Comparison of ENCODE assay signal across 8 mouse cellular contexts in the genomic region with DNA sequence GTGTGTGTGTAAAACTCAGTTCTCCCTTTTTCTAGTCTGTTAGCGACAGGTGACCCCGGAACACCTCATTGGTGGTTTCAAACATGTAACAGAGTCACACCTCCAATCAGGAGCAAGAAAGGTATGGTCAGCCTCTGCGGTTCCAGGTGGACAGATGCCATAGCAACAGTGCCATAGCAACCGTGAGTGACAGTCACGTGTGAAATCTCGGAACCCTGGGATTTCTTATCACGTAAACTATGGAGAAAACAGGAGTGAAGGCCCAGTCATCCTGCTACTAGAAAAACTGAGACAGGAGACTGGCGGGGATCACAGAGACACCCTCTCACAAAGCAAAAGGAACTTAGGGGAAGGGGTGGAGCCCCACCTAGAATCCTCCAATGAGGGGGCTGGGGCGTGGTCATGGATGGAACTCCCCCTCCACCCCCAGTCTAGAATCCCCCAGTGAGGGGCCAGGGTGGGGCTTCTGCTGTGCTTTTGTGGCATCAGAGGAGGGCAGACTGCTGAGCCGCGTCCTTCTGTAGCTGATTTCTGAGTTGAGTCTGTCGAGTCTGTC. TPM values are rescaled to one million over a fixed set of nuclear protein-coding genes. Genes with fewer than 3 reads are reported as not detected.
A peak's percentile ranks its signal among the peaks of the same experiment; 100 is the strongest.
DNase-seq lines count a peak whose midpoint lies in the region; ATAC-seq and TF ChIP-seq lines count a peak whose summit lies in the region.

No protein-coding gene starts in this region.

- H3K4me1 ChIP-seq in heart, embryonic 13.5 days: peaks cover 5% of the 10 kb centered on the region; the same call in 1 of the 2 replicates
- H3K4me1 ChIP-seq in forebrain, embryonic 11.5 days (replicated peaks; ENCODE audit: control insufficient read depth, insufficient read depth, low read length): peaks cover 2% of the 10 kb centered on the region; the same call in 1 of the 2 replicates
- no peaks in the 10 kb centered on the region for H3K4me1 ChIP-seq in lung, postnatal 0 days (ENCODE audit: insufficient read depth, low read depth, low read length)

- peaks cover 38% of the 10 kb centered on the region for H3K27me3 ChIP-seq in heart, embryonic 13.5 days (replicated peaks)
- H3K27me3 ChIP-seq in forebrain, embryonic 11.5 days (ENCODE audit: control insufficient read depth, insufficient read depth, low read length): no peaks in the 10 kb centered on the region
- no peaks in the 10 kb centered on the region for H3K27me3 ChIP-seq in lung, postnatal 0 days (replicated peaks; ENCODE audit: insufficient read depth, low read length)

- DNase-seq in heart, adult 9 months (ENCODE audit: low spot score in 2 of 2): no peak
- peak; percentile 93 for DNase-seq in brain, adult 2 months (ENCODE audit: low read depth, low spot score)
- peak; percentile 82 for DNase-seq in forebrain, embryonic 11.5 days (ENCODE audit: low spot score)
- DNase-seq in kidney, adult 9 months: peak; percentile 59
- peak; percentile 80 for DNase-seq in lung, postnatal 0 days (ENCODE audit: low spot score)
- DNase-seq in right cerebral cortex, postnatal 14 days: peak; percentile 64
- no peak for DNase-seq in adrenal gland, postnatal 25 days

- no peaks in the 10 kb centered on the region for H3K36me3 ChIP-seq in heart, embryonic 13.5 days
- no peaks in the 10 kb centered on the region for H3K36me3 ChIP-seq in forebrain, embryonic 11.5 days (ENCODE audit: control insufficient read depth, insufficient read depth, low read length)
- no peaks in the 10 kb centered on the region for H3K36me3 ChIP-seq in lung, postnatal 0 days (ENCODE audit: insufficient read depth, low read length)

- no peak for TF ChIP-seq EP300 in lung, postnatal 0 days (IDR thresholded peaks at IDR 0.05)

- no peak for TF ChIP-seq CTCF in lung, postnatal 0 days (IDR thresholded peaks at IDR 0.05)

- H3K4me2 ChIP-seq in heart, embryonic 13.5 days: peak overlapping the region; percentile 46
- peak overlapping the region; percentile 21; the same call in 1 of the 2 replicates for H3K4me2 ChIP-seq in forebrain, embryonic 11.5 days (ENCODE audit: low read depth, low read length, severe bottlenecking)
- no peak overlapping the region for H3K4me2 ChIP-seq in lung, postnatal 0 days (replicated peaks; ENCODE audit: low read depth, low read length)

- peak overlapping the region; percentile 61; the same call in 1 of the 2 replicates for H3K9ac ChIP-seq in heart, embryonic 13.5 days
- H3K9ac ChIP-seq in forebrain, embryonic 11.5 days (ENCODE audit: low read length): no peak overlapping the region; the same call in 1 of the 2 replicates
- no peak overlapping the region for H3K9ac ChIP-seq in lung, postnatal 0 days (replicated peaks; ENCODE audit: low read depth)

- no peaks in the 10 kb centered on the region for H3K9me3 ChIP-seq in heart, embryonic 13.5 days
- no peaks in the 10 kb centered on the region for H3K9me3 ChIP-seq in forebrain, embryonic 11.5 days (ENCODE audit: control insufficient read depth, low read length)
- no peaks in the 10 kb centered on the region for H3K9me3 ChIP-seq in lung, postnatal 0 days (ENCODE audit: low read length)

- peak overlapping the region; percentile 38 for H3K4me3 ChIP-seq in heart, embryonic 13.5 days
- H3K4me3 ChIP-seq in forebrain, embryonic 11.5 days (ENCODE audit: low read depth, low read length): peak overlapping the region; percentile 9; the same call in 1 of the 2 replicates
- H3K4me3 ChIP-seq in lung, postnatal 0 days (ENCODE audit: low read depth, low read length): no peak overlapping the region

- 3% methylated on average over 12 of the region's 12 CpGs for WGBS in heart, embryonic 13.5 days
- WGBS in forebrain, embryonic 11.5 days: 3% methylated on average over 12 of the region's 12 CpGs
- 9% methylated on average over 12 of the region's 12 CpGs for WGBS in lung, postnatal 0 days

- H3K27ac ChIP-seq in heart, embryonic 13.5 days (replicated peaks): no peak overlapping the region
- no peak overlapping the region for H3K27ac ChIP-seq in forebrain, embryonic 11.5 days (ENCODE audit: low read depth, low read length)
- H3K27ac ChIP-seq in lung, postnatal 0 days (ENCODE audit: low read length): no peak overlapping the region

- ATAC-seq in heart, embryonic 13.5 days (ENCODE audit: extremely low read depth, insufficient number of reproducible peaks, low FRiP score, low TSS enrichment): no peak
- ATAC-seq in forebrain, embryonic 11.5 days (replicated peaks; ENCODE audit: low FRiP score): peak; percentile 76
- peak; percentile 84 for ATAC-seq in lung, postnatal 0 days

RNA-seq across cellular contexts. Expression of a gene that starts 15.2 kb away (rescaled TPM):
- not detected in 2 replicates for polyA plus RNA-seq in heart, embryonic 13.5 days (2015; fragmentation: Nextera tagmentation; extraction: Ambion mirVana)
- 0.36 and 0.87 TPM in 2 replicates for polyA plus RNA-seq in forebrain, embryonic 11.5 days (2014; fragmentation: Nextera tagmentation; extraction: Ambion mirVana)
- polyA plus RNA-seq in lung, postnatal 0 days (2015; fragmentation: Nextera tagmentation; extraction: Ambion mirVana): 1.00 and 1.0 TPM in 2 replicates
- 0.15 TPM in 1 of 2 replicates, not detected in the other for total RNA-seq in adrenal gland, postnatal 25 days (2021)

RNA-seq across cellular contexts. Expression of a gene that starts 16.0 kb away (rescaled TPM):
- 3.8 and 4.5 TPM in 2 replicates for polyA plus RNA-seq in heart, embryonic 13.5 days (2015; fragmentation: Nextera tagmentation; extraction: Ambion mirVana)
- 13.3 and 15.9 TPM in 2 replicates for polyA plus RNA-seq in forebrain, embryonic 11.5 days (2014; fragmentation: Nextera tagmentation; extraction: Ambion mirVana)
- polyA plus RNA-seq in lung, postnatal 0 days (2015; fragmentation: Nextera tagmentation; extraction: Ambion mirVana): 6.0 and 6.3 TPM in 2 replicates
- total RNA-seq in adrenal gland, postnatal 25 days (2021): 18.3 and 21.7 TPM in 2 replicates

RNA-seq across cellular contexts. Expression of a gene that starts 23.3 kb away (rescaled TPM):
- 6.5 and 8.3 TPM in 2 replicates for polyA plus RNA-seq in heart, embryonic 13.5 days (2015; fragmentation: Nextera tagmentation; extraction: Ambion mirVana)
- polyA plus RNA-seq in forebrain, embryonic 11.5 days (2014; fragmentation: Nextera tagmentation; extraction: Ambion mirVana): 0.51 and 0.76 TPM in 2 replicates
- polyA plus RNA-seq in lung, postnatal 0 days (2015; fragmentation: Nextera tagmentation; extraction: Ambion mirVana): 6.4 and 7.3 TPM in 2 replicates
- total RNA-seq in adrenal gland, postnatal 25 days (2021): 8.9 and 10.4 TPM in 2 replicates

RNA-seq across cellular contexts. Expression of a gene that starts 27.9 kb away (rescaled TPM):
- polyA plus RNA-seq in heart, embryonic 13.5 days (2015; fragmentation: Nextera tagmentation; extraction: Ambion mirVana): 170 and 182 TPM in 2 replicates
- polyA plus RNA-seq in forebrain, embryonic 11.5 days (2014; fragmentation: Nextera tagmentation; extraction: Ambion mirVana): 276 and 322 TPM in 2 replicates
- polyA plus RNA-seq in lung, postnatal 0 days (2015; fragmentation: Nextera tagmentation; extraction: Ambion mirVana): 90.6 and 90.7 TPM in 2 replicates
- total RNA-seq in adrenal gland, postnatal 25 days (2021): 127 and 139 TPM in 2 replicates

RNA-seq across cellular contexts. Expression of a gene that starts 35.1 kb away (rescaled TPM):
- 1,246 and 1,505 TPM in 2 replicates for polyA plus RNA-seq in heart, embryonic 13.5 days (2015; fragmentation: Nextera tagmentation; extraction: Ambion mirVana)
- 430 and 504 TPM in 2 replicates for polyA plus RNA-seq in forebrain, embryonic 11.5 days (2014; fragmentation: Nextera tagmentation; extraction: Ambion mirVana)
- 511 and 651 TPM in 2 replicates for polyA plus RNA-seq in lung, postnatal 0 days (2015; fragmentation: Nextera tagmentation; extraction: Ambion mirVana)
- 728 and 779 TPM in 2 replicates for total RNA-seq in adrenal gland, postnatal 25 days (2021)

Comparison
In these comparisons a context has a peak if more than half of its experiments do, and no peak if none do; other contexts are left out.
1. DNase-seq: peak in brain, adult 2 months (single experiment), forebrain, embryonic 11.5 days (single experiment), kidney, adult 9 months (single experiment), lung, postnatal 0 days (single experiment) and right cerebral cortex, postnatal 14 days (single experiment); none in heart, adult 9 months (0 of 2) and adrenal gland, postnatal 25 days (single experiment).